Mouse (Mus musculus) intestine, embryonic 14.5 days (tissue): Measurements from ENCODE around the gene Rgmb. TPM values are rescaled to one million over a fixed set of nuclear protein-coding genes. Genes with fewer than 3 reads are reported as not detected.

Source experiments
- ATAC-seq: fragments of 200-750 bp; cut with Nextera tagmentation; replicated peaks from 2 replicates; pipeline ENCODE4 v1.8.0; 2017; ENCODE audit warnings: low read depth, moderate number of reproducible peaks, moderate TSS enrichment, moderate library complexity; ENCODE audit not compliant: low FRiP score, low TSS enrichment
- DNase-seq: peaks from one replicate; pipeline ENCODE4 v3.0.0-alpha.2; 2018; ENCODE audit warnings: low spot score
- H3K27ac ChIP-seq: fragments of 300-500 bp; sonication (generic); 2 replicates; pipeline ENCODE4 v1.5.1; 2014; ENCODE audit warnings: low read depth, mild to moderate bottlenecking, control low read depth
- H3K27me3 ChIP-seq: fragments of 300-500 bp; sonication (generic); replicated peaks from 2 replicates; pipeline ENCODE4 v1.6.1; 2014; ENCODE audit warnings: low read length, control low read depth; ENCODE audit not compliant: control insufficient read depth, insufficient read depth
- H3K36me3 ChIP-seq: fragments of 300-500 bp; sonication (generic); 2 replicates; pipeline ENCODE4 v1.6.1; 2014; ENCODE audit warnings: low read length, control low read depth; ENCODE audit not compliant: control insufficient read depth, insufficient read depth
- H3K4me1 ChIP-seq: fragments of 300-500 bp; sonication (generic); replicated peaks from 2 replicates; pipeline ENCODE4 v1.6.1; 2014; ENCODE audit warnings: low read length, control low read depth, mixed read lengths; ENCODE audit not compliant: control insufficient read depth, insufficient read depth
- H3K4me2 ChIP-seq: fragments of 300-500 bp; sonication (generic); 2 replicates; pipeline ENCODE4 v1.6.1; 2014; ENCODE audit warnings: low read length
- H3K4me3 ChIP-seq: fragments of 300-500 bp; sonication (generic); 2 replicates; pipeline ENCODE4 v1.5.1; 2014; ENCODE audit warnings: low read depth, low read length, control low read depth, mixed read lengths
- H3K9ac ChIP-seq: fragments of 300-500 bp; sonication (generic); 2 replicates; pipeline ENCODE4 v1.6.1; 2014; ENCODE audit warnings: mild to moderate bottlenecking, low read length
- H3K9me3 ChIP-seq: fragments of 300-500 bp; sonication (generic); 2 replicates; pipeline ENCODE4 v1.6.1; 2016; ENCODE audit warnings: low read length, control low read depth; ENCODE audit not compliant: control insufficient read depth
- WGBS: fragments of 180-500 bp; shearing (Covaris S2); extraction: QIAGEN DNeasy Blood & Tissue Kit; methylation state at CpG from one replicate; pipeline ENCODE4 v1.1.7; 2014; 5-methylcytosine and 5-hydroxymethylcytosine counted together
- polyA plus RNA-seq: library from polyadenylated mRNA; unstranded; fragments of >200 nt; fragmentation: Nextera tagmentation; extraction: Ambion mirVana; gene quantifications from 2 replicates; pipeline ENCODE4 v1.2.1, GENCODE M21; 2014

Rgmb gene
- polyA plus RNA-seq, 1 experiment from 2014 or later, result 56.3 TPM

DNA sequence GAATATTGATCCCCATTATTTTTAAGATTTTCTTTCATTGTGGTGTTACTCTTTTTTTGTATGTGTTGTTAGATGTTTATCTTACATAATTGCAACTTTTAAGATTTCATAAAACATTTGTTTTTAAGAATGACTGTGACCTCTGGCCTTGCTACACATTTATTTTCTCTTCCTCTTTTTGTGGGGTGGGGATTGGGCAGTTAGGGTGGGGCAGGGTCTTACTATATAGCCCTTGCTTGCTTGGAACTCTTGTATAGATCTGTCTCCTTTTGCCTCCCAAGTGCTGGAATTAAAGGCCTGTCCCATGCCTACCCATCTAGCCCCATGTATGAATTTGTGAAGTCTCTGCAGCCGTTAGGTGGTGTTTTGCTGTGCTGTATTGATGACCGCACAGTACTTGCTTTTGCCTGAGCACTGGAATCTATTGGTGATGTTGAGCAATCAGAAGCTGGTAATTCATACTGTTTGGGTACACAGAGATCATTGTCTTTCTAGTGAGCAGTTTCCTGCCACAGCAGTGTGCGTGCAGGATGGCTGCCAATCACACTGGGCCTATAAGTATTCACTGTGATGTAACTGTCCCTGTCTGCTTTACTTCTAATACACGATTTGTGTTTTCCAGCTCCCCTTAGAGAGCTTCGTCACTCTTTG, 56.1 kb downstream of the Rgmb start:
- Histone ChIP-seq H3K4me3 (no peak overlapping the region), H3K27ac (no peak overlapping the region), H3K27me3 (no peaks in the 10 kb centered on the region), H3K9ac (no peak overlapping the region), H3K36me3 (peaks cover 24% of the 10 kb centered on the region), H3K4me1 (no peaks in the 10 kb centered on the region), H3K9me3 (no peaks in the 10 kb centered on the region), H3K4me2 (no peak overlapping the region)
- DNase-seq (no peak), ATAC-seq (no peak)
- 70% methylated on average over 5 of the region's 5 CpGs for WGBS

DNA sequence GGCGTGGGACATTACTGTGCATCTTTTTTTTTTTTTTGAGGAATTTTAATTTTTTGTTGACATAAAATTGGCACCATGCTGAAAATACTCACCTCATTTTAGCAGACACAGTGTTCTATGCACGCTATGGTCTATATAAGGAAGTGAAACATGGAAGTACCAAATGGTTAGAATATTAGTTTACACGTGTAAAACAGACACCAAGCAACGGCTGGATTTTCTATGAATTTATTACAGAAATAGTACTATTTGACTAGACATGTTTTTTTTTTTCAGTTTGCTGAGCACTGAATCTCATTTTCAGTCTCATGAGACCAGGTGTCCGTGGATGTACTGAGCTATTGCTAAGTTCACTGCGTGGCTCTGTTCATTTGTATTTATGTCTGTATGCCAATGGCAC, 56.9 kb downstream of the Rgmb start:
- Histone ChIP-seq H3K4me3 (no peak overlapping the region), H3K4me1 (no peaks in the 10 kb centered on the region), H3K27ac (no peak overlapping the region), H3K4me2 (no peak overlapping the region), H3K9ac (no peak overlapping the region), H3K27me3 (no peaks in the 10 kb centered on the region), H3K36me3 (peaks cover 31% of the 10 kb centered on the region), H3K9me3 (no peaks in the 10 kb centered on the region)
- ATAC-seq (no peak), DNase-seq (no peak)
- 81% methylated on average over 6 of the region's 6 CpGs for WGBS

DNA sequence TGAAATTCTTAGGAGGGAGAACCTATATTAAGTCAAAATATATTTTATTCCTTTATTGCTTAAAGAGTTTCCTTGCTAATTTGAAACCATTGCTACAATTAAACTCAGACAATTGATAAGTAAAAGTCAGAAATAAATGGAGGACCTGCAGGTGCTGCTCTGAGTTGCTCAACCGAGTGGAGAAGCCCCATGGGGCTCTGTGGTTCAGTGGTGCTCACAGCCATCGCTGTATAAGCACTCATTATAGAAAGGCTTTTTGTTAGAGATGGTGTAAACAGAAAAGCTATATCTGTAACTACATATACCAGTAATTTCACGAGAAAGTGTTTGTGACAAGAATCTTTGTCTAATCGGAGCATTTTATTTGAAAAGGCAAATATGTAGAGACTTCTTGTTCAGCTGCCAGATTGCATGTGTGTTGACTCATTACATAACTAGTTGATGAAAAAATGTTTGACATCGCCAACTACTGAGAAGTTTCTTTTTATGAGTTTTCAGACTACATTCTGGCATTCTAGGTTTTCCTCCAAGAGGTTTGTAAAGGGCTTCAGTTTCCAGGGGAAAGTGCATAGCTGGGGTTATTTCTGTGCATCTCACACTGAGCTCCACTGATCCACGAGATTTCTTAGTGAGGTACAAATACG, 61.6 kb downstream of the Rgmb start:
- peaks cover 72% of the 10 kb centered on the region for H3K36me3 ChIP-seq
- no peak for ATAC-seq

DNA sequence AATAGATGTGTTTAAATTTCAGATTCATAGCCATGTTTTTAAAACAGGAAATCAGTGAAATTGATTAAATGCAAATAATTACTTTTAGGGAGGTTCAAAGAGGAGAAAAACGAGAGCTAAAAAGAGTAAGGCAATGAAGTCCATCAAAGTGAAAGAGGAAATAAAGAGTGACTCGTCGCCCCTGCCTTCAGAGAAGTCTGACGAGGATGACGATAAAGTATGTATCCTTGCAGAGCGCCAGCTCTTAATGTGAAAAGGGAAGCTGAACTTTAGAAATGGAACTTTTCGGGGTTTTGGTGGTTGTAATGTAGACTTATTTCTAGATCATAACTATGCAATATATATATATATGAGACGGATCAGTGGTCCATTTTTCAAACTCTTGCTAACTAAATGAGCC, 69.6 kb downstream of the Rgmb start:
- WGBS, result 86% methylated on average over 8 of the region's 8 CpGs
- no peak overlapping the region for H3K4me2 ChIP-seq
- H3K4me1 ChIP-seq, result no peaks in the 10 kb centered on the region
- no peaks in the 10 kb centered on the region for H3K27me3 ChIP-seq
- no peak for DNase-seq
- no peak for ATAC-seq
- peaks cover 80% of the 10 kb centered on the region for H3K36me3 ChIP-seq
- H3K9ac ChIP-seq, result no peak overlapping the region
- H3K27ac ChIP-seq, result no peak overlapping the region
- no peak overlapping the region for H3K4me3 ChIP-seq
- no peaks in the 10 kb centered on the region for H3K9me3 ChIP-seq

More for the DNA sequence above, 61.6 kb downstream of the Rgmb start:
- DNase-seq, result no peak
- 90% methylated on average over 7 of the region's 7 CpGs for WGBS
- no peaks in the 10 kb centered on the region for H3K27me3 ChIP-seq
- no peak overlapping the region for H3K4me3 ChIP-seq
- H3K27ac ChIP-seq, result no peak overlapping the region
- no peak overlapping the region for H3K9ac ChIP-seq
- no peaks in the 10 kb centered on the region for H3K9me3 ChIP-seq
- H3K4me2 ChIP-seq, result no peak overlapping the region
- H3K4me1 ChIP-seq, result no peaks in the 10 kb centered on the region

Other genes starting within 250 kb of the Rgmb start
- 32.2 and 34.0 TPM in 2 replicates for gene Chd1, start 126.1 kb downstream of the Rgmb start, polyA plus RNA-seq